Mouse (Mus musculus): ENCODE measurements around the gene Numbl. TPM values are rescaled to one million over a fixed set of nuclear protein-coding genes. Genes with fewer than 3 reads are reported as not detected.

The Numbl gene
- polyA plus RNA-seq, 1 experiment from 2014 or later: 12.8 TPM

DNA sequence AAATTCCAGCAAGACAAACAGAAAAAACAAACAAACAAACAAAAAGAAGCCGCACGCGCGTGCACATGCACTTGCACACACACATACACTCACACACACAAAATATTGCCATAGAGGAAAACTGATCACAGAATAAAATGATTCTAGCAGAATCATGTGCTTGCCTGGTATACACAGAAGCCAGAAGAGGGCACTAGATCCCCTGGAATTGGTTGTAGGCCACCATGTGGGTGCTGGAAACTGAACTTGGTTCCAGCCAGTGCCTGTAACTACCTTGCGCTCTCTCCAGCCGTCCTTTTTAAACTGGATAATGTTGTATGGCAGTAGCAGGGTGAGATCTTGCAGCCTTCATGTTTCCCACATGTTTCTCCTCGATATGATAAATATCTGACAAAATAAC lies 30.5 kb downstream of the Numbl start:
- TF ChIP-seq EP300 (optimal IDR thresholded peaks at IDR 0.05) (no peak), CTCF (IDR thresholded peaks at IDR 0.05; ENCODE audit: low read depth) (no peak)
- Histone ChIP-seq H3K27ac (replicated peaks) (no peak overlapping the region), H3K4me2 (replicated peaks; ENCODE audit: low read depth) (no peak overlapping the region), H3K36me3 (ENCODE audit: control insufficient read depth, insufficient read depth, low read length) (no peaks in the 10 kb centered on the region), H3K4me1 (replicated peaks; ENCODE audit: control insufficient read depth, insufficient read depth) (no peaks in the 10 kb centered on the region), H3K9ac (ENCODE audit: low read length) (no peak overlapping the region), H3K9me3 (ENCODE audit: control insufficient read depth, low read length) (no peaks in the 10 kb centered on the region), H3K4me3 (ENCODE audit: low read depth, low read length) (no peak overlapping the region), H3K27me3 (ENCODE audit: control insufficient read depth, insufficient read depth, low read length) (no peaks in the 10 kb centered on the region)
- 86% methylated on average over 7 of the region's 7 CpGs for WGBS
- ATAC-seq (ENCODE audit: low FRiP score, low TSS enrichment) (no peak), DNase-seq (ENCODE audit: low spot score) (no peak)

DNA sequence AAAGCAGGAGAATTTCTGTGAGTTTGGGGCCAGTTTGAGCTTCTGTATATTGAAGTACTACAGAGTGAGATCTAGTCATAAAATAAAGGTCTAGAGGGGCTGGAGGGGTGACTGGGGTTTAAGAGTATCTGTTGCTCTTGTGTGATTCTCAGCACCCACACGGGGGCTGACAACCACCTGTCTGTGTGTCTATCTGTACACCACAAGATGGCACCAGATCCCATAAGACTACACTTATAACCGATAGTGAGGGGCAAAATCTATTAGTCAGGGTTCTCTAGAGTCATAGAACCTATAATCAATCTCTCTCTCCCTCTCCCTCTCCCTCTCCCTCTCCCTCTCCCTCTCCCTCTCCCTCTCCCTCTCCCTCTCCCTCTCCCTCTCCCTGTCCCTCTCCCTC lies 32.3 kb downstream of the Numbl start:
- Histone ChIP-seq H3K4me2 (replicated peaks; ENCODE audit: low read depth) (no peak overlapping the region), H3K9ac (ENCODE audit: low read length) (no peak overlapping the region), H3K4me3 (ENCODE audit: low read depth, low read length) (no peak overlapping the region), H3K36me3 (ENCODE audit: control insufficient read depth, insufficient read depth, low read length) (no peaks in the 10 kb centered on the region), H3K4me1 (replicated peaks; ENCODE audit: control insufficient read depth, insufficient read depth) (no peaks in the 10 kb centered on the region), H3K9me3 (ENCODE audit: control insufficient read depth, low read length) (no peaks in the 10 kb centered on the region), H3K27me3 (ENCODE audit: control insufficient read depth, insufficient read depth, low read length) (no peaks in the 10 kb centered on the region), H3K27ac (replicated peaks) (peak overlapping the region; percentile 61; the same call in 1 of the 2 replicates)
- TF ChIP-seq EP300 (optimal IDR thresholded peaks at IDR 0.05) (no peak), CTCF (IDR thresholded peaks at IDR 0.05; ENCODE audit: low read depth) (peak; percentile 49)
- 69% methylated on average over 2 of the region's 2 CpGs for WGBS
- DNase-seq (ENCODE audit: low spot score): no peak
- ATAC-seq (ENCODE audit: low FRiP score, low TSS enrichment): no peak

- ATAC-seq (ENCODE audit: low FRiP score, low TSS enrichment): peak; percentile 88
- TF ChIP-seq EP300 (optimal IDR thresholded peaks at IDR 0.05) (peak; percentile 67), CTCF (IDR thresholded peaks at IDR 0.05; ENCODE audit: low read depth) (no peak)
- DNase-seq (ENCODE audit: low spot score): peak; percentile 50
- 8% methylated on average over 12 of the region's 12 CpGs for WGBS
- Histone ChIP-seq H3K9me3 (ENCODE audit: control insufficient read depth, low read length) (no peaks in the 10 kb centered on the region), H3K36me3 (ENCODE audit: control insufficient read depth, insufficient read depth, low read length) (no peaks in the 10 kb centered on the region), H3K9ac (ENCODE audit: low read length) (no peak overlapping the region), H3K27me3 (ENCODE audit: control insufficient read depth, insufficient read depth, low read length) (no peaks in the 10 kb centered on the region), H3K4me3 (ENCODE audit: low read depth, low read length) (no peak overlapping the region), H3K4me1 (replicated peaks; ENCODE audit: control insufficient read depth, insufficient read depth) (no peaks in the 10 kb centered on the region), H3K4me2 (replicated peaks; ENCODE audit: low read depth) (no peak overlapping the region), H3K27ac (replicated peaks) (peak overlapping the region; percentile 87)
These were observed 33.7 kb downstream of the Numbl start for GRCm38 (mm10) chr7:27291795-27292466.

GRCm38 (mm10) chr7:27295956-27296355 lies 37.7 kb downstream of the Numbl start:
- no peaks in the 10 kb centered on the region for H3K36me3 ChIP-seq (ENCODE audit: control insufficient read depth, insufficient read depth, low read length)
- ATAC-seq (ENCODE audit: low FRiP score, low TSS enrichment): no peak; the same call in 1 of the 2 replicates
- WGBS: 33% methylated on average over 4 of the region's 4 CpGs
- no peaks in the 10 kb centered on the region for H3K27me3 ChIP-seq (ENCODE audit: control insufficient read depth, insufficient read depth, low read length)
- H3K4me1 ChIP-seq (replicated peaks; ENCODE audit: control insufficient read depth, insufficient read depth): no peaks in the 10 kb centered on the region
- H3K4me3 ChIP-seq (ENCODE audit: low read depth, low read length): no peak overlapping the region
- H3K27ac ChIP-seq (replicated peaks): no peak overlapping the region
- no peak for TF ChIP-seq EP300 (optimal IDR thresholded peaks at IDR 0.05)
- no peak for TF ChIP-seq CTCF (IDR thresholded peaks at IDR 0.05; ENCODE audit: low read depth)
- no peaks in the 10 kb centered on the region for H3K9me3 ChIP-seq (ENCODE audit: control insufficient read depth, low read length)
- H3K9ac ChIP-seq (ENCODE audit: low read length): no peak overlapping the region
- no peak for DNase-seq (ENCODE audit: low spot score)
- no peak overlapping the region for H3K4me2 ChIP-seq (replicated peaks; ENCODE audit: low read depth)

- no peaks in the 10 kb centered on the region for H3K9me3 ChIP-seq (ENCODE audit: control insufficient read depth, low read length)
These were observed 38.3 kb downstream of the Numbl start for GRCm38 (mm10) chr7:27296518-27296917.

GRCm38 (mm10) chr7:27298033-27298610 lies 39.9 kb downstream of the Numbl start:
- H3K27me3 ChIP-seq (ENCODE audit: control insufficient read depth, insufficient read depth, low read length): no peaks in the 10 kb centered on the region
- peak overlapping the region; percentile 69 for H3K27ac ChIP-seq (replicated peaks)
- no peak overlapping the region for H3K4me3 ChIP-seq (ENCODE audit: low read depth, low read length)
- H3K4me1 ChIP-seq (replicated peaks; ENCODE audit: control insufficient read depth, insufficient read depth): no peaks in the 10 kb centered on the region
- no peak overlapping the region for H3K9ac ChIP-seq (ENCODE audit: low read length)
- no peaks in the 10 kb centered on the region for H3K36me3 ChIP-seq (ENCODE audit: control insufficient read depth, insufficient read depth, low read length)
- no peaks in the 10 kb centered on the region for H3K9me3 ChIP-seq (ENCODE audit: control insufficient read depth, low read length)
- peak; percentile 43; the same call in 1 of the 2 replicates for ATAC-seq (ENCODE audit: low FRiP score, low TSS enrichment)
- no peak for DNase-seq (ENCODE audit: low spot score)
- 51% methylated on average over 16 of the region's 16 CpGs for WGBS
- no peak overlapping the region for H3K4me2 ChIP-seq (replicated peaks; ENCODE audit: low read depth)
- TF ChIP-seq EP300 (optimal IDR thresholded peaks at IDR 0.05) (no peak), CTCF (IDR thresholded peaks at IDR 0.05; ENCODE audit: low read depth) (no peak)

More at GRCm38 (mm10) chr7:27296518-27296917, 38.3 kb downstream of the Numbl start:
- H3K4me2 ChIP-seq (replicated peaks; ENCODE audit: low read depth): no peak overlapping the region
- H3K9ac ChIP-seq (ENCODE audit: low read length): no peak overlapping the region
- H3K36me3 ChIP-seq (ENCODE audit: control insufficient read depth, insufficient read depth, low read length): no peaks in the 10 kb centered on the region
- ATAC-seq (ENCODE audit: low FRiP score, low TSS enrichment): no peak
- H3K4me3 ChIP-seq (ENCODE audit: low read depth, low read length): no peak overlapping the region
- DNase-seq (ENCODE audit: low spot score): no peak
- WGBS: 95% methylated on average over 4 of the region's 4 CpGs
- H3K27ac ChIP-seq (replicated peaks): no peak overlapping the region
- H3K4me1 ChIP-seq (replicated peaks; ENCODE audit: control insufficient read depth, insufficient read depth): no peaks in the 10 kb centered on the region
- no peaks in the 10 kb centered on the region for H3K27me3 ChIP-seq (ENCODE audit: control insufficient read depth, insufficient read depth, low read length)
- TF ChIP-seq EP300 (optimal IDR thresholded peaks at IDR 0.05) (no peak), CTCF (IDR thresholded peaks at IDR 0.05; ENCODE audit: low read depth) (peak; percentile 24; the same call in 1 of the 2 replicates)
